Mouse (Mus musculus): ENCODE data around the gene Bag5. TPM values are rescaled to one million over a fixed set of nuclear protein-coding genes. Genes with fewer than 3 reads are reported as not detected.

The Bag5 gene
- total and polyA plus RNA-seq, 3 experiments = 24.0 to 38.0 TPM; not detected in 1

DNA sequence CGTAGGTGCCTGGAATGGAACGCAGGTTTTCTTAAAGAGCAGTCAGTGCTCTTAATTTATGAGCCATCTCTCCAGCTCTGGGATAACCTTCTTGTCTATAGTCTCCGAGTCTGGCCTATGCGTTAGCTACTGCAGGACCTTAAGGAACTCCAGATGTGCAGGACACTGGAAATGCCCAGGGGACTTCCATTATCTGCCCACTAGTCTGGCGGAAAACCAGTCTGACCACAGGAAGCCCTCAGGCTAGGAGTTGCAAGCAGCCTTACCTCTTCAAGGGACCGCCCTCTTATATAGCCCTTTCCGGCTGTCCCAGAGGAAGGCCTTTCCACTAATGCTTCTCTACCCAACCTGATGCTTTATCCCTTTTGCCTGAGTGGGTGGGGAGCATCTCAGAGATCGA lies 28.3 kb upstream of the Bag5 start:
- Histone ChIP-seq H3K27me3 (ENCODE audit: control insufficient read depth in 1 of 2, insufficient read depth in 2 of 2, low read length in 2 of 2) (no peaks in the 10 kb centered on the region), H3K4me1 (ENCODE audit: control insufficient read depth in 1 of 2, insufficient read depth in 2 of 2, low read length in 2 of 2) (peaks cover 14 to 27% of the 10 kb centered on the region in 2 experiments), H3K27ac (ENCODE audit: control insufficient read depth, low read depth, low read length) (no peak overlapping the region), H3K79me2 (ENCODE audit: control insufficient read depth, insufficient read depth, low read length, poor library complexity) (no peaks in the 10 kb centered on the region), H3K9me3 (replicated peaks; ENCODE audit: insufficient read depth, low read length) (no peaks in the 10 kb centered on the region), H3K36me3 (ENCODE audit: control insufficient read depth in 1 of 2, insufficient read depth in 2 of 2, low read length in 2 of 2) (peaks cover 0 to 12% of the 10 kb centered on the region in 2 experiments; a peak in 2 of 4 replicates), H3K9ac (ENCODE audit: control insufficient read depth, low read depth, low read length, poor library complexity, severe bottlenecking) (no peak overlapping the region), H3K4me3 (ENCODE audit: control insufficient read depth in 1 of 2, insufficient read depth in 1 of 2, low read depth in 2 of 2, low read length in 2 of 2) (no peak overlapping the region)
- DNase-seq (ENCODE audit: low read depth, low spot score) = no peak
- TF ChIP-seq ZC3H11A (IDR thresholded peaks at IDR 0.05; ENCODE audit: low read depth, low read length) (no peak), KAT2A (conservative IDR thresholded peaks at IDR 0.05; ENCODE audit: low read depth, low read length) (no peak), MAFK (IDR thresholded peaks at IDR 0.05; ENCODE audit: borderline replicate concordance, low read depth, low read length) (no peak), MYB (IDR thresholded peaks at IDR 0.05; ENCODE audit: low read depth, low read length) (no peak), RAD21 (IDR thresholded peaks at IDR 0.05; ENCODE audit: low read depth, low read length) (no peak), ELF1 (IDR thresholded peaks at IDR 0.05; ENCODE audit: low read depth, low read length) (no peak), RCOR1 (IDR thresholded peaks at IDR 0.05; ENCODE audit: low read depth, low read length) (no peak), GABPA (IDR thresholded peaks at IDR 0.05; ENCODE audit: low read depth, low read length) (no peak), USF1 (IDR thresholded peaks at IDR 0.05; ENCODE audit: low read depth, low read length) (no peak), BHLHE40 (IDR thresholded peaks at IDR 0.05; ENCODE audit: borderline replicate concordance, low read depth, low read length) (no peak), CHD1 (IDR thresholded peaks at IDR 0.05; ENCODE audit: low read depth, low read length) (no peak), UBTF (IDR thresholded peaks at IDR 0.05; ENCODE audit: borderline replicate concordance, insufficient read depth, low read depth, low read length) (no peak), HCFC1 (IDR thresholded peaks at IDR 0.05; ENCODE audit: low read depth, low read length) (no peak), MAX (IDR thresholded peaks at IDR 0.05; ENCODE audit: low read length) (no peak), SIN3A (IDR thresholded peaks at IDR 0.05; ENCODE audit: low read length) (no peak), MAZ (IDR thresholded peaks at IDR 0.05; ENCODE audit: low read depth, low read length) (no peak), CTCF (IDR thresholded peaks at IDR 0.05 in 2 of 3, conservative IDR thresholded peaks at IDR 0.05 in 1 of 3; ENCODE audit: control insufficient read depth in 1 of 3, insufficient read depth in 1 of 3, low read depth in 2 of 3, low read length in 3 of 3, poor library complexity in 1 of 3, severe bottlenecking in 1 of 3) (no peak), NRF1 (IDR thresholded peaks at IDR 0.05; ENCODE audit: insufficient read depth, low read depth, low read length, poor library complexity, severe bottlenecking) (no peak)

DNA sequence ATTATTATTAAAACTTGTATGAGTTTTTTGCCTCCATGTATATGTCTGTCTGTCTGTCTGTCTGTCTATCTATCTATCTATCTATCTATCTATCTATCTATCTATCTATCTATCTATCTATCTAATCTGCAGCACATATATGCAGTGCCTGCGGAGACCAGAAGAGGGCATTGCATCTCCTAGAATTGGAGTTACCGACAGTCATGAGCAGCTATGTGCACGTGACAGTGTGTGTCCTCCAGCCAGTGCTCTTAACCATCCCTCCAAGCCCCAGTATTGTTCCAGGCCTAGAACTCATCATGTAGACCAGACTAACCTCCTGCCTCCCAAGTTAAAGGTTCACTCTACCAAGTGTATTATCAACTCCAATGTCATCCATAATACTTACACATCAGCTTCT lies 25.7 kb upstream of the Bag5 start:
- no peaks in the 10 kb centered on the region for H3K27me3 ChIP-seq (ENCODE audit: control insufficient read depth in 1 of 2, insufficient read depth in 2 of 2, low read length in 2 of 2)
- DNase-seq (ENCODE audit: low read depth, low spot score) = no peak
- no peak overlapping the region for H3K27ac ChIP-seq (ENCODE audit: control insufficient read depth, low read depth, low read length)
- no peak overlapping the region for H3K9ac ChIP-seq (ENCODE audit: control insufficient read depth, low read depth, low read length, poor library complexity, severe bottlenecking)
- H3K9me3 ChIP-seq (replicated peaks; ENCODE audit: insufficient read depth, low read length) = no peaks in the 10 kb centered on the region
- H3K79me2 ChIP-seq (ENCODE audit: control insufficient read depth, insufficient read depth, low read length, poor library complexity) = no peaks in the 10 kb centered on the region
- no peak overlapping the region for H3K4me3 ChIP-seq (ENCODE audit: control insufficient read depth in 1 of 2, insufficient read depth in 1 of 2, low read depth in 2 of 2, low read length in 2 of 2)
- H3K36me3 ChIP-seq (ENCODE audit: control insufficient read depth in 1 of 2, insufficient read depth in 2 of 2, low read length in 2 of 2) = no peaks in the 10 kb centered on the region
- peaks cover 0 to 7% of the 10 kb centered on the region in 2 experiments; a peak in 1 of 4 replicates for H3K4me1 ChIP-seq (ENCODE audit: control insufficient read depth in 1 of 2, insufficient read depth in 2 of 2, low read length in 2 of 2)
- no peak for TF ChIP-seq ZNF384 (IDR thresholded peaks at IDR 0.05; ENCODE audit: low read depth, low read length)
- TF ChIP-seq USF1 (IDR thresholded peaks at IDR 0.05; ENCODE audit: low read depth, low read length) = 0 out of 2 replicates have a peak, but pooled peaks have one; percentile 37
- no peak for TF ChIP-seq MXI1 (IDR thresholded peaks at IDR 0.05; ENCODE audit: low read depth, low read length)
- no peak for TF ChIP-seq NRF1 (IDR thresholded peaks at IDR 0.05; ENCODE audit: insufficient read depth, low read depth, low read length, poor library complexity, severe bottlenecking)
- no peak for TF ChIP-seq JUND (IDR thresholded peaks at IDR 0.05; ENCODE audit: low read depth, low read length)
- TF ChIP-seq RCOR1 (IDR thresholded peaks at IDR 0.05; ENCODE audit: low read depth, low read length) = no peak
- no peak for TF ChIP-seq POLR2AphosphoS2 (IDR thresholded peaks at IDR 0.05; ENCODE audit: low read length)
- no peak for TF ChIP-seq CHD1 (IDR thresholded peaks at IDR 0.05; ENCODE audit: low read depth, low read length)
- no peak for TF ChIP-seq TBP (IDR thresholded peaks at IDR 0.05; ENCODE audit: low read depth, low read length)
- 0 out of 2 replicates have a peak, but pooled peaks have one; percentile 12 for TF ChIP-seq ZC3H11A (IDR thresholded peaks at IDR 0.05; ENCODE audit: low read depth, low read length)
- no peak for TF ChIP-seq MEF2A (IDR thresholded peaks at IDR 0.05; ENCODE audit: extremely low read depth, insufficient replicate concordance, low read depth, low read length, poor library complexity, severe bottlenecking)
- TF ChIP-seq SMC3 (IDR thresholded peaks at IDR 0.05; ENCODE audit: low read depth, low read length) = peak; percentile 29; the same call in 1 of the 2 replicates
- TF ChIP-seq ETS1 (IDR thresholded peaks at IDR 0.05; ENCODE audit: low read depth, low read length) = no peak
- TF ChIP-seq CTCF (IDR thresholded peaks at IDR 0.05 in 2 of 3, conservative IDR thresholded peaks at IDR 0.05 in 1 of 3; ENCODE audit: control insufficient read depth in 1 of 3, insufficient read depth in 1 of 3, low read depth in 2 of 3, low read length in 3 of 3, poor library complexity in 1 of 3, severe bottlenecking in 1 of 3) = peak; percentile 19 to 31 (median 19); a peak in 3 of 6 replicates
- no peak for TF ChIP-seq GABPA (IDR thresholded peaks at IDR 0.05; ENCODE audit: low read depth, low read length)
- no peak for TF ChIP-seq POLR2AphosphoS5 (IDR thresholded peaks at IDR 0.05; ENCODE audit: borderline replicate concordance, low read depth, low read length)
- TF ChIP-seq EP300 (IDR thresholded peaks at IDR 0.05; ENCODE audit: low read depth in 1 of 2, low read length in 2 of 2) = no peak
- no peak for TF ChIP-seq MYB (IDR thresholded peaks at IDR 0.05; ENCODE audit: low read depth, low read length)
- TF ChIP-seq MAZ (IDR thresholded peaks at IDR 0.05; ENCODE audit: low read depth, low read length) = no peak
- no peak for TF ChIP-seq MAX (IDR thresholded peaks at IDR 0.05; ENCODE audit: low read length)
- peak; percentile 64 for TF ChIP-seq GATA1 (IDR thresholded peaks at IDR 0.05; ENCODE audit: low read depth, low read length)
